Mouse (Mus musculus) erythroblast, embryonic 14.5 days (primary cell): ENCODE measurements at regions not wholly inside any gene's neighbourhood (a gene's known extent, or its start where the extent isn't known, plus 50 kb on each side); places are given as distances from the start of the nearest gene placed in this dataset.

Experiments
- GATA1 ChIP-seq: IDR thresholded peaks from 2 replicates; pipeline ENCODE4 v1.6.1; 2012; ENCODE audit warnings: low read length, inconsistent platforms, mixed read lengths
- TAL1 ChIP-seq: IDR thresholded peaks from 3 replicates; pipeline ENCODE4 v1.6.1; 2012; ENCODE audit warnings: low read length, inconsistent platforms, mixed read lengths

- TF ChIP-seq GATA1 (no peak), TAL1 (no peak)
Measured at GRCm38 (mm10) chr12:25318072-25318671, 221.2 kb upstream of the Id2 start.
